Mouse (Mus musculus): Measurements from ENCODE around the gene Spaca6. TPM values are rescaled to one million over a fixed set of nuclear protein-coding genes. Genes with fewer than 3 reads are reported as not detected.
A peak's percentile ranks its signal among the peaks of the same experiment; 100 is the strongest.

Spaca6 gene
- polyA plus RNA-seq, 1 experiment: 81.0 TPM

DNA sequence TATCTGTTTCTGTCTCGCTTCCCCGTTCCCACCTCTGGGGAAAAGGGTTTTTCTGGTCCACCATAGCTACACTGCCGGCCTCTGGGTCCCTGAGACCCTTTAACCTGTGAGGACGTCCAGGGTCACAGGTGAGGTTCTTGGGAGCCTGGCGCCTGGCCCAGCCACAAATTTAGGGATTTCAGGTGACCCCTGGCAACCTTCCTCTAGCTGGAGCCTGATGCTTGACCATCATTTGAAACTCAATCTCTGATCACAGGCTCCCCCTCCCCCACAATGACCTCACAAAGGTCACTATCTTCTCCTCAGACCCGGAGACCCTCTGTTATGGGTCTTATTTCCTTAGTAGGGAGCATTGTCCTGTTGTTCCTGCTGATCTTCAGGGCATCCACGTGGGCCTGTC lies 3.8 kb downstream of the Spaca6 start:
- Histone ChIP-seq H3K27ac (ENCODE audit: insufficient read depth, low read length) (no peak overlapping the region), H3K4me1 (ENCODE audit: control insufficient read depth, insufficient read depth, low read length) (peaks cover 6% of the 10 kb centered on the region), H3K9ac (ENCODE audit: low read depth, poor library complexity, severe bottlenecking) (no peak overlapping the region), H3K4me3 (ENCODE audit: low read depth, low read length) (no peak overlapping the region), H3K27me3 (ENCODE audit: control insufficient read depth, insufficient read depth, low read length, poor library complexity, severe bottlenecking) (no peaks in the 10 kb centered on the region), H3K36me3 (ENCODE audit: control insufficient read depth, insufficient read depth, low read length, poor library complexity, severe bottlenecking) (no peaks in the 10 kb centered on the region; the same call in 1 of the 2 replicates), H3K9me3 (replicated peaks; ENCODE audit: control insufficient read depth, insufficient read depth, low read length, poor library complexity, severe bottlenecking) (no peaks in the 10 kb centered on the region)
- TF ChIP-seq CTCF (IDR thresholded peaks at IDR 0.05; ENCODE audit: low read depth, low read length) (no peak), EP300 (IDR thresholded peaks at IDR 0.05; ENCODE audit: insufficient read depth, low read depth, low read length) (no peak), POLR2A (IDR thresholded peaks at IDR 0.05; ENCODE audit: insufficient read depth, low read length) (no peak)

DNA sequence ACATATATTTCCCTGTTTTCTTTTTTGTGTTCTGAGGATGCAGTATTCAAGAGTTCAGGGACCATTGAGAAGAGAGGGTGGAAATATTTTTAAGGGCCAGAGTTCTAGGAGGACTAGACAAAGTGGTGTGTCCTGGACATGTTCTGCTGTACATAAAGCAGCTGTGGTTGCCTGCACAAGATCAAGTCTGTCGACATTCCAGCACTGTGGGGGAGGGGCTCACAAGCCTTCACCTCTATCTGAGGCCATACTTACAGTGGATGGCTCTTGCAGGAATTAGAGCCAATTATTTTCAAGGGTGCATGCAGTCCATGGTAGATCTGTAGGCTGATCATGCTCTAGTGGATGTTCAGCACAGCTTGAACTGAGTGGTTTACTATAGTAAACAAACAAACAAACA lies 7.9 kb downstream of the Spaca6 start:
- no peak overlapping the region for H3K27ac ChIP-seq (ENCODE audit: insufficient read depth, low read length)
- H3K9ac ChIP-seq (ENCODE audit: low read depth, poor library complexity, severe bottlenecking): no peak overlapping the region
- peaks cover 4% of the 10 kb centered on the region for H3K4me1 ChIP-seq (ENCODE audit: control insufficient read depth, insufficient read depth, low read length)
- no peaks in the 10 kb centered on the region; the same call in 1 of the 2 replicates for H3K36me3 ChIP-seq (ENCODE audit: control insufficient read depth, insufficient read depth, low read length, poor library complexity, severe bottlenecking)
- H3K9me3 ChIP-seq (replicated peaks; ENCODE audit: control insufficient read depth, insufficient read depth, low read length, poor library complexity, severe bottlenecking): no peaks in the 10 kb centered on the region
- H3K27me3 ChIP-seq (ENCODE audit: control insufficient read depth, insufficient read depth, low read length, poor library complexity, severe bottlenecking): no peaks in the 10 kb centered on the region
- no peak overlapping the region for H3K4me3 ChIP-seq (ENCODE audit: low read depth, low read length)
- TF ChIP-seq EP300 (IDR thresholded peaks at IDR 0.05; ENCODE audit: insufficient read depth, low read depth, low read length) (0 out of 2 replicates have a peak, but pooled peaks have one; percentile 45), CTCF (IDR thresholded peaks at IDR 0.05; ENCODE audit: low read depth, low read length) (no peak)

DNA sequence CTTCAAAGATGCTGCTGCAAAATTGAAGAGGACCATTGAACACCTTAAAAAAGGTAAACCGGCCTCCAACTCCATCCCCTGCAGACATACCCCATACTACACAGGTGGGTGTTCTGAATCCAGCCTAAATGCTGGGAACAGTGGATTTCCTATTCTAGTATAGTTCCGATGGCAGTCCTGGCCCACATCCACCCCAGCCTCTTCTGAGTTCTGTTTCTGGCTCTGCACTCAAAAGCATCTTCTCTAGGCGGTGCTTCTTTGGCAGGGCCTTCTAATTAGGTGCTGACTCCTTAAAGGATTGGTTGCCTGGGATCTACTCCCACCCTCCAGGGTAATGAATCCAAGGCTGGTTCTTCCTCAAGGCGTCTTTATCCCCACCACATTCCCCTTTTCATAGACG lies 9.1 kb downstream of the Spaca6 start:
- Histone ChIP-seq H3K9me3 (replicated peaks; ENCODE audit: control insufficient read depth, insufficient read depth, low read length, poor library complexity, severe bottlenecking) (no peaks in the 10 kb centered on the region), H3K4me1 (ENCODE audit: control insufficient read depth, insufficient read depth, low read length) (no peaks in the 10 kb centered on the region)

DNA sequence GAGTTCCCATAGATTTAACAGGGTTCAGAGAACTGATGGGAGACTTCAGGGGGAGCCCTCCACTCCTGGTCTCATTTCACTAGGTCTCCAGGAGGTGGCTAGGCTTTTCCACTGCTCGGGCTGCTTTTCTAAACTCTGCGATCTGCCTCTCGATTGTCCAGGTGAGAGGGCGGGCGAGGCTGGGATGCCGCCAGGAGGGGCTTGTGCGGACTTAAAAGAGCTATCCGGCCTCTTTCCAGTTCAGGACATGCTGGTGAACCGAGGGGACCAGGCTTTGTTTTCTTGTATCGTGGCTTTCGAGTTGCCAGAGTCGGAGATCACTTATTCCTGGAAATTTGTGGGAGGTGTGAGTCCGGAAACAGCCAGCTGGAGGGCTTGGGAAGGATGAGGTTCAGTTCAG lies 10.5 kb downstream of the Spaca6 start:
- Histone ChIP-seq H3K4me3 (ENCODE audit: low read depth, low read length) (peak overlapping the region; percentile 70), H3K36me3 (ENCODE audit: control insufficient read depth, insufficient read depth, low read length, poor library complexity, severe bottlenecking) (0 out of 2 replicates have a peak, but pooled peaks cover 2% of the 10 kb centered on the region)
- no peak for TF ChIP-seq POLR2A (IDR thresholded peaks at IDR 0.05; ENCODE audit: insufficient read depth, low read length)
- TF ChIP-seq CTCF (IDR thresholded peaks at IDR 0.05; ENCODE audit: low read depth, low read length): no peak
- TF ChIP-seq EP300 (IDR thresholded peaks at IDR 0.05; ENCODE audit: insufficient read depth, low read depth, low read length): no peak

More for the DNA sequence above, 9.1 kb downstream of the Spaca6 start:
- TF ChIP-seq CTCF (IDR thresholded peaks at IDR 0.05; ENCODE audit: low read depth, low read length) (no peak), EP300 (IDR thresholded peaks at IDR 0.05; ENCODE audit: insufficient read depth, low read depth, low read length) (no peak), POLR2A (IDR thresholded peaks at IDR 0.05; ENCODE audit: insufficient read depth, low read length) (no peak)
- H3K4me3 ChIP-seq (ENCODE audit: low read depth, low read length): no peak overlapping the region
- peaks cover 2% of the 10 kb centered on the region; the same call in 1 of the 2 replicates for H3K36me3 ChIP-seq (ENCODE audit: control insufficient read depth, insufficient read depth, low read length, poor library complexity, severe bottlenecking)
- H3K27me3 ChIP-seq (ENCODE audit: control insufficient read depth, insufficient read depth, low read length, poor library complexity, severe bottlenecking): no peaks in the 10 kb centered on the region
- H3K9ac ChIP-seq (ENCODE audit: low read depth, poor library complexity, severe bottlenecking): no peak overlapping the region
- no peak overlapping the region for H3K27ac ChIP-seq (ENCODE audit: insufficient read depth, low read length)

DNA sequence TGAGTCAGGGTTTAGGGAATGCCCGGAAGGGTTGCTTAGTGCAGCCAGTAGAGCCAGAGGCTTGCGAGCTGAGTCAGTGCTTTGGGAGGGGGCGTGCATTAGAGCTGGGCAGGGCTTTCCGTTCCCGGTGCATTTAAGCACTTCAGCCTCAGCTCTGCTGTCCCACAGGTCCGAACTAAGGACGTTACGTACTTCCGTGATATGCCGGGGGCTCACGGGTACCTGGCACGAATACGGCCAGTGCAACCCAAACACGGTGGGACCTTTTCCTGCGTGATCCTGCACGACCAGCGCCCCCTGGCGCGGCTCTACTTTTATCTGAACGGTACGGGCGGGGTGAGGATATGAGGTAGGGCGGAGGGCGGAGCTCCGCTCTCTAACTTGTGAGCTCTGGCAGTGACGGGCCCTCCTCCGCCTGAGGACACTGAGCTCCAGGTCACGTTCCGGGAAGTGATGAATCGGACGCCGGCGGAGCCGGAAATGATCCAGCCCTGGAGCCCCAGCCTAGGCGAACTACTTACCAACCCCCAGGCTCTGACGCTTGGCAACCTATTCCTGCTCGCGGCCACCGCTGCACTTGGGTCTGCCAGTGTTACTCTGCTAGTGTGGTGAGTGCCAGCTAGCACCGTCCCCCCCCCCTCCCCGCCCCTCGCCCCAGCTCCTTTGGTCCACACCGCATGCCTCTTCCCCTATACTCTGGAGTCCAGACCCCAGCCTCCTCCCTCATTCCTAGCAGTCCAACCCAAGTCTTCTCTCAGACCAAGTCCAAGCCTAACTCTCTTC lies 11.2 kb downstream of the Spaca6 start:
- no peaks in the 10 kb centered on the region for H3K9me3 ChIP-seq (replicated peaks; ENCODE audit: control insufficient read depth, insufficient read depth, low read length, poor library complexity, severe bottlenecking)
- 0 out of 2 replicates have a peak, but pooled peaks cover 2% of the 10 kb centered on the region for H3K36me3 ChIP-seq (ENCODE audit: control insufficient read depth, insufficient read depth, low read length, poor library complexity, severe bottlenecking)
- H3K27ac ChIP-seq (ENCODE audit: insufficient read depth, low read length): peak overlapping the region; percentile 68
- no peaks in the 10 kb centered on the region for H3K4me1 ChIP-seq (ENCODE audit: control insufficient read depth, insufficient read depth, low read length)
- H3K27me3 ChIP-seq (ENCODE audit: control insufficient read depth, insufficient read depth, low read length, poor library complexity, severe bottlenecking): no peaks in the 10 kb centered on the region
- peak overlapping the region; percentile 83 for H3K9ac ChIP-seq (ENCODE audit: low read depth, poor library complexity, severe bottlenecking)
- H3K4me3 ChIP-seq (ENCODE audit: low read depth, low read length): peak overlapping the region; percentile 92
- TF ChIP-seq CTCF (IDR thresholded peaks at IDR 0.05; ENCODE audit: low read depth, low read length): peak; percentile 62
- TF ChIP-seq POLR2A (IDR thresholded peaks at IDR 0.05; ENCODE audit: insufficient read depth, low read length): no peak
- peak; percentile 19; the same call in 1 of the 2 replicates for TF ChIP-seq EP300 (IDR thresholded peaks at IDR 0.05; ENCODE audit: insufficient read depth, low read depth, low read length)

More for the DNA sequence above, 10.5 kb downstream of the Spaca6 start:
- Histone ChIP-seq H3K27ac (ENCODE audit: insufficient read depth, low read length) (peak overlapping the region; percentile 63), H3K4me1 (ENCODE audit: control insufficient read depth, insufficient read depth, low read length) (no peaks in the 10 kb centered on the region), H3K27me3 (ENCODE audit: control insufficient read depth, insufficient read depth, low read length, poor library complexity, severe bottlenecking) (no peaks in the 10 kb centered on the region), H3K9me3 (replicated peaks; ENCODE audit: control insufficient read depth, insufficient read depth, low read length, poor library complexity, severe bottlenecking) (no peaks in the 10 kb centered on the region), H3K9ac (ENCODE audit: low read depth, poor library complexity, severe bottlenecking) (peak overlapping the region; percentile 38)

DNA sequence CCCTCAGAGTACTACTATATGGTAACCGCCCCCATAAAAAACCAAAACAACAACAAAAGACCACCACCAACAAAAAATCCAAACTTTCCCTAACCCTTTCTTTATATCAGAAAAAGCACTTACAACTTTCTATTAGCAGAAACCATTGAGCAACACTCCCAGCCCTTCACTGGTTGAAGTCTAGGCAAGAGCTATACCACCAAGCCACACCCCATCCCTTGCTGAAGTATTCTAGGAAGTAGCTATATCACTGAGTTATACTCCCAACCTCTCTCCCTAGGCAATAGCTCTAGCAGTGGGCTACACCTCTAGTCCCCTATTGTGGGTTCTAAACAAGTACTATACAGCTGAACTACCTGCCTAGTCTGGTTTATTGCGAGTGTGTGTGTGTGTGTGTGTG lies 12.3 kb downstream of the Spaca6 start:
- no peak for TF ChIP-seq POLR2A (IDR thresholded peaks at IDR 0.05; ENCODE audit: insufficient read depth, low read length)
- no peak for TF ChIP-seq EP300 (IDR thresholded peaks at IDR 0.05; ENCODE audit: insufficient read depth, low read depth, low read length)
- no peak for TF ChIP-seq CTCF (IDR thresholded peaks at IDR 0.05; ENCODE audit: low read depth, low read length)
- 0 out of 2 replicates have a peak, but pooled peaks cover 2% of the 10 kb centered on the region for H3K36me3 ChIP-seq (ENCODE audit: control insufficient read depth, insufficient read depth, low read length, poor library complexity, severe bottlenecking)
- H3K27ac ChIP-seq (ENCODE audit: insufficient read depth, low read length): no peak overlapping the region
- H3K9ac ChIP-seq (ENCODE audit: low read depth, poor library complexity, severe bottlenecking): peak overlapping the region; percentile 83; the same call in 1 of the 2 replicates
- no peaks in the 10 kb centered on the region for H3K4me1 ChIP-seq (ENCODE audit: control insufficient read depth, insufficient read depth, low read length)
- H3K27me3 ChIP-seq (ENCODE audit: control insufficient read depth, insufficient read depth, low read length, poor library complexity, severe bottlenecking): no peaks in the 10 kb centered on the region
- H3K9me3 ChIP-seq (replicated peaks; ENCODE audit: control insufficient read depth, insufficient read depth, low read length, poor library complexity, severe bottlenecking): no peaks in the 10 kb centered on the region
- no peak overlapping the region for H3K4me3 ChIP-seq (ENCODE audit: low read depth, low read length)
